Comparison of ENCODE assay signal across 9 mouse cellular contexts in the genomic region with DNA sequence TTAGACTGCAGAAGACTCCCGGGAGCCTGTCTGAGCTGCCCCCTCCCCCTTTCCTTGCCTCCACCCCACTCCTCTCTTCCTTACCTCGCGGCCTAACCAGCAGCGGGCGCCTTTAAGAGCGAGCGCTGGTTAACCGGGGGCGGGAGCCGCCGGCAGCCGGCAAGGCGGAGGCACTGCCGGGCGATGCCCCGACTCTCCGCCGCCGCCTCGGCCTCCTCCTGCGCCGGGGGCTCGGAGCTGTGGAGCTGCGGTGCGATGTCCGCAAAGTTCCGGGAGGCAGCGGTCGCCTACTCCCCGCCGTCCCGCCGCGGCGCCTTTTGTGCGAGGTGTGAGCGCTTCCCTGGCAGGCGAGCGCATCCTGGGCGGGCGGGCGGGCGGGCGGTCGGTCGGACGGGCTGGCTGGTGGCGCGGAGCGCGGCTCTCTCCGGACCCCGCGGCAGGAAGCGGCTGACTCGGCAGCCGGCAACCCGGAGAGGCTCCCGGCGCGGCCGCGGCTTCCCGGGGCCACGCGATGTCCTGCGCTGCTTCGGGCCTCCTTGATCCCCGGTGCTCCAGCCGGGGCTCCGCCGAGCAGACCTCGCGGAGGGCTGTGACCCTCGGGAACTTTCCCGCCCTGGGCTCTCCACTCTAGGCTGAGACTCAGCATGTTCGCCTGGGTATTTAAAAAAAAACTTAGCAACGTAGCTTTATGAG. TPM values are rescaled to one million over a fixed set of nuclear protein-coding genes. Genes with fewer than 3 reads are reported as not detected.
A peak's percentile ranks its signal among the peaks of the same experiment; 100 is the strongest.
DNase-seq lines count a peak whose midpoint lies in the region; ATAC-seq and TF ChIP-seq lines count a peak whose summit lies in the region.
"Had no signal": no experiment of that assay in that cellular context is flagged by ENCODE, and none has a peak within 500 bp of the region (broad histone marks: within the 10 kb centered on the region; RNA-seq: fewer than 3 reads in every experiment).

Gene Gpr63 (plus strand): TSS at position 109 of the 693 bp plus-strand sequence.

- H3K9ac ChIP-seq in hindbrain, embryonic 15.5 days, result peak within 1 kb of the TSS; percentile 88

- peaks cover 20% of the 10 kb centered on the region for H3K4me1 ChIP-seq in hindbrain, embryonic 15.5 days (replicated peaks)

- peak within 1 kb of the TSS; percentile 76 for H3K4me2 ChIP-seq in hindbrain, embryonic 15.5 days

- H3K9me3 ChIP-seq in hindbrain, embryonic 15.5 days, result no peaks in the 10 kb centered on the region

- WGBS in hindbrain, embryonic 15.5 days, result under 1% methylated on average over 71 of the region's 78 CpGs

- H3K27ac ChIP-seq in gastrocnemius, adult 2 months, result peak within 1 kb of the TSS; percentile 79
- peak within 1 kb of the TSS; percentile 95 for H3K27ac ChIP-seq in hindbrain, embryonic 15.5 days (replicated peaks)
- H3K27ac ChIP-seq: macrophage had no signal

- TF ChIP-seq CTCF in gastrocnemius, adult 2 months (IDR thresholded peaks at IDR 0.05), result peak; percentile 5; the same call in 1 of the 2 replicates

- intact Hi-C loops in gastrocnemius, adult 2 months (cut with DNase I), result no loop called here

- DNase-seq in ZHBTc4 (ENCODE audit: low read depth, low spot score), result peak; percentile 89
- DNase-seq in cerebellum, postnatal 4 days (ENCODE audit: low spot score in 2 of 2), result peak; percentile 37 to 79
- DNase-seq in gastrocnemius, adult 2 months, result peak; percentile 66
- peak; percentile 71 to 82 for DNase-seq in left cerebral cortex, adult 18-20 months (ENCODE audit: low spot score in 2 of 2)
- DNase-seq in lung, postnatal 25 days (ENCODE audit: low spot score), result peak; percentile 24
- peak; percentile 83 for DNase-seq in right cerebral cortex, adult 18-20 months
- peak; percentile 71 to 72 for DNase-seq in urinary bladder, postnatal 4 days (ENCODE audit: low spot score in 2 of 2)

- peak; percentile 97 for ATAC-seq in hindbrain, embryonic 15.5 days (ENCODE audit: low FRiP score, low read depth)

- no peaks in the 10 kb centered on the region for H3K36me3 ChIP-seq in hindbrain, embryonic 15.5 days

- H3K27me3 ChIP-seq in hindbrain, embryonic 15.5 days, result no peaks in the 10 kb centered on the region

- peak within 1 kb of the TSS; percentile 75 for H3K4me3 ChIP-seq in gastrocnemius, adult 2 months
- peak within 1 kb of the TSS; percentile 88 for H3K4me3 ChIP-seq in hindbrain, embryonic 15.5 days

RNA-seq across cellular contexts. Expression of gene Gpr63, which starts in this region (rescaled TPM):
- 1 to 10 TPM in 1 of 2 experiments, under 1 TPM in 1; 0.54 to 1.0 TPM for total RNA-seq in gastrocnemius, adult 2 months (2021)
- polyA plus RNA-seq in hindbrain, embryonic 15.5 days (2015; fragmentation: Nextera tagmentation; extraction: Ambion mirVana), result 1.5 and 1.8 TPM in 2 replicates
- 10 to 100 TPM; 16.0 to 17.5 TPM for total RNA-seq in left cerebral cortex, adult 18-20 months (2021)
- polyA plus RNA-seq: macrophage had no signal

Comparison
In these comparisons a context has a peak if more than half of its experiments do, and no peak if none do; other contexts are left out.
1. Peak in every context shown above with its lines: DNase-seq, ATAC-seq, H3K4me3 ChIP-seq and H3K27ac ChIP-seq.
2. RNA of gene Gpr63 (total RNA-seq): 16.0 to 17.5 TPM in left cerebral cortex, adult 18-20 months; 0.54 to 1.0 TPM in gastrocnemius, adult 2 months; every median in the first group is over 4 times any median in the second.
3. DNase-seq: peak in every context shown above with its lines; median percentile 89 in ZHBTc4; 83 in right cerebral cortex, adult 18-20 months; 76 in left cerebral cortex, adult 18-20 months; 72 in urinary bladder, postnatal 4 days; 66 in gastrocnemius, adult 2 months; 58 in cerebellum, postnatal 4 days; 24 in lung, postnatal 25 days.